8 mouse cellular contexts compared by ENCODE assay signal in genomic region chr9:43240594-43240900, GRCm38 (mm10). TPM values are rescaled to one million over a fixed set of nuclear protein-coding genes. Genes with fewer than 3 reads are reported as not detected.
A peak's percentile ranks its signal among the peaks of the same experiment; 100 is the strongest.
DNase-seq lines count a peak whose midpoint lies in the region; ATAC-seq and TF ChIP-seq lines count a peak whose summit lies in the region.

No protein-coding gene starts in this region.

- ATAC-seq in lung, embryonic 14.5 days (ENCODE audit: insufficient read depth) = no peak
- ATAC-seq in forebrain, embryonic 14.5 days = no peak
- no peak for ATAC-seq in limb, embryonic 11.5 days (ENCODE audit: insufficient number of reproducible peaks, low FRiP score, low TSS enrichment, low read depth)
- 0 out of 2 replicates have a peak, but pooled peaks have one; percentile 15 for ATAC-seq in neural tube, embryonic 13.5 days (ENCODE audit: low read depth)

- peak overlapping the region; percentile 83 for H3K9ac ChIP-seq in lung, embryonic 14.5 days
- peak overlapping the region; percentile 58; the same call in 1 of the 2 replicates for H3K9ac ChIP-seq in forebrain, embryonic 14.5 days (ENCODE audit: low read length)
- H3K9ac ChIP-seq in limb, embryonic 11.5 days (ENCODE audit: low read length) = peak overlapping the region; percentile 54
- peak overlapping the region; percentile 66; the same call in 1 of the 2 replicates for H3K9ac ChIP-seq in neural tube, embryonic 13.5 days

- peak overlapping the region; percentile 75 for H3K4me2 ChIP-seq in lung, embryonic 14.5 days
- H3K4me2 ChIP-seq in forebrain, embryonic 14.5 days (ENCODE audit: low read length) = peak overlapping the region; percentile 72; the same call in 1 of the 2 replicates
- peak overlapping the region; percentile 82 for H3K4me2 ChIP-seq in limb, embryonic 11.5 days (ENCODE audit: low read depth, severe bottlenecking)
- peak overlapping the region; percentile 66 for H3K4me2 ChIP-seq in neural tube, embryonic 13.5 days

- WGBS in lung, embryonic 14.5 days = 39% methylated on average over 2 of the region's 2 CpGs
- 75% methylated on average over 2 of the region's 2 CpGs for WGBS in lung, adult 2 months
- WGBS in forebrain, embryonic 14.5 days = 30% methylated on average over 2 of the region's 2 CpGs
- WGBS in limb, embryonic 11.5 days = 23% methylated on average over 2 of the region's 2 CpGs
- WGBS in neural tube, embryonic 13.5 days = 43% methylated on average over 2 of the region's 2 CpGs

- H3K9me3 ChIP-seq in lung, embryonic 14.5 days (ENCODE audit: low read depth, low read length) = no peaks in the 10 kb centered on the region
- no peaks in the 10 kb centered on the region for H3K9me3 ChIP-seq in forebrain, embryonic 14.5 days (replicated peaks; ENCODE audit: control insufficient read depth, low read length)
- H3K9me3 ChIP-seq in limb, embryonic 11.5 days (ENCODE audit: control insufficient read depth, low read length) = no peaks in the 10 kb centered on the region
- H3K9me3 ChIP-seq in neural tube, embryonic 13.5 days = no peaks in the 10 kb centered on the region

- peak overlapping the region; percentile 94 for H3K27ac ChIP-seq in lung, embryonic 14.5 days (ENCODE audit: low read depth)
- H3K27ac ChIP-seq in forebrain, embryonic 14.5 days (ENCODE audit: low read depth, low read length) = no peak overlapping the region
- peak overlapping the region; percentile 95 for H3K27ac ChIP-seq in limb, embryonic 11.5 days (replicated peaks; ENCODE audit: low read depth, low read length)
- H3K27ac ChIP-seq in neural tube, embryonic 13.5 days (replicated peaks) = peak overlapping the region; percentile 46; the same call in 1 of the 2 replicates

- peaks cover 11% of the 10 kb centered on the region for H3K36me3 ChIP-seq in lung, embryonic 14.5 days (ENCODE audit: insufficient read depth)
- no peaks in the 10 kb centered on the region for H3K36me3 ChIP-seq in forebrain, embryonic 14.5 days (ENCODE audit: control insufficient read depth, insufficient read depth, low read length)
- H3K36me3 ChIP-seq in limb, embryonic 11.5 days (ENCODE audit: control insufficient read depth, insufficient read depth, low read length) = peaks cover 6% of the 10 kb centered on the region; the same call in 1 of the 2 replicates
- H3K36me3 ChIP-seq in neural tube, embryonic 13.5 days = no peaks in the 10 kb centered on the region

- peak overlapping the region; percentile 87; the same call in 1 of the 2 replicates for H3K4me3 ChIP-seq in lung, embryonic 14.5 days (ENCODE audit: low read depth, low read length)
- no peak overlapping the region for H3K4me3 ChIP-seq in lung, adult 2 months (replicated peaks; ENCODE audit: extremely low read depth, low read depth, low read length)
- no peak overlapping the region for H3K4me3 ChIP-seq in forebrain, embryonic 14.5 days (ENCODE audit: low read depth, low read length)
- H3K4me3 ChIP-seq in limb, embryonic 11.5 days (ENCODE audit: low read depth, low read length) = no peak overlapping the region; the same call in 1 of the 2 replicates
- no peak overlapping the region; the same call in 1 of the 2 replicates for H3K4me3 ChIP-seq in neural tube, embryonic 13.5 days

- peaks cover 21% of the 10 kb centered on the region for H3K4me1 ChIP-seq in lung, embryonic 14.5 days (ENCODE audit: insufficient read depth)
- H3K4me1 ChIP-seq in lung, adult 2 months (ENCODE audit: control insufficient read depth, insufficient read depth, low read length) = no peaks in the 10 kb centered on the region
- H3K4me1 ChIP-seq in forebrain, embryonic 14.5 days (ENCODE audit: control insufficient read depth, insufficient read depth, low read length) = peaks cover 8% of the 10 kb centered on the region; the same call in 1 of the 2 replicates
- peaks cover 33% of the 10 kb centered on the region for H3K4me1 ChIP-seq in limb, embryonic 11.5 days (ENCODE audit: control insufficient read depth, insufficient read depth, low read length)
- peaks cover 24% of the 10 kb centered on the region for H3K4me1 ChIP-seq in neural tube, embryonic 13.5 days (replicated peaks)

- no peak for TF ChIP-seq POLR2A in lung, adult 2 months (IDR thresholded peaks at IDR 0.05; ENCODE audit: borderline replicate concordance, extremely low read depth, low read depth, low read length)

- DNase-seq in lung, embryonic 14.5 days = no peak
- DNase-seq in lung, adult 2 months = no peak
- DNase-seq in forebrain, embryonic 14.5 days (ENCODE audit: low spot score) = no peak
- no peak for DNase-seq in limb, embryonic 11.5 days (ENCODE audit: low spot score)
- DNase-seq in thymus, postnatal 14 days = no peak
- no peak for DNase-seq in right cerebral cortex, postnatal 4 days
- DNase-seq in layer of hippocampus, adult 11-12 months (ENCODE audit: low spot score) = no peak

- TF ChIP-seq CTCF in lung, embryonic 14.5 days (IDR thresholded peaks at IDR 0.05; ENCODE audit: low read depth) = no peak
- TF ChIP-seq CTCF in lung, adult 2 months (IDR thresholded peaks at IDR 0.05; ENCODE audit: insufficient read depth, low read length) = no peak

- no peaks in the 10 kb centered on the region for H3K27me3 ChIP-seq in lung, embryonic 14.5 days (ENCODE audit: insufficient read depth, low read length)
- peaks cover 9% of the 10 kb centered on the region for H3K27me3 ChIP-seq in forebrain, embryonic 14.5 days (replicated peaks; ENCODE audit: control insufficient read depth, insufficient read depth, low read length)
- H3K27me3 ChIP-seq in limb, embryonic 11.5 days (ENCODE audit: control insufficient read depth, insufficient read depth, low read length) = no peaks in the 10 kb centered on the region
- peaks cover 38% of the 10 kb centered on the region for H3K27me3 ChIP-seq in neural tube, embryonic 13.5 days

RNA-seq across cellular contexts. Expression of gene Oaf, which starts 0.8 kb away (rescaled TPM):
- 84.5 and 95.4 TPM in 2 replicates for polyA plus RNA-seq in lung, embryonic 14.5 days (2014; fragmentation: Nextera tagmentation; extraction: Ambion mirVana)
- 9.2 and 10.1 TPM in 2 replicates for polyA plus RNA-seq in lung, adult 2 months (2012; rRNA removed)
- 7.0 and 10.3 TPM in 2 replicates for polyA plus RNA-seq in forebrain, embryonic 14.5 days (2014; fragmentation: Nextera tagmentation; extraction: Ambion mirVana)
- 96.4 and 108 TPM in 2 replicates for polyA plus RNA-seq in limb, embryonic 11.5 days (2014; fragmentation: Nextera tagmentation; extraction: Ambion mirVana)
- polyA plus RNA-seq in neural tube, embryonic 13.5 days (2015; fragmentation: Nextera tagmentation; extraction: Ambion mirVana) = 17.3 and 21.1 TPM in 2 replicates

RNA-seq across cellular contexts. Expression of gene Pou2f3, which starts 30.4 kb away (rescaled TPM):
- polyA plus RNA-seq in lung, embryonic 14.5 days (2014; fragmentation: Nextera tagmentation; extraction: Ambion mirVana) = 0.08 and 0.16 TPM in 2 replicates
- polyA plus RNA-seq in lung, adult 2 months (2012; rRNA removed) = 0.07 and 0.46 TPM in 2 replicates
- polyA plus RNA-seq in forebrain, embryonic 14.5 days (2014; fragmentation: Nextera tagmentation; extraction: Ambion mirVana) = not detected in 2 replicates
- not detected in 2 replicates for polyA plus RNA-seq in limb, embryonic 11.5 days (2014; fragmentation: Nextera tagmentation; extraction: Ambion mirVana)
- not detected in 2 replicates for polyA plus RNA-seq in neural tube, embryonic 13.5 days (2015; fragmentation: Nextera tagmentation; extraction: Ambion mirVana)
